ENCODE assay signal across 21 mouse cellular contexts in the genomic region with DNA sequence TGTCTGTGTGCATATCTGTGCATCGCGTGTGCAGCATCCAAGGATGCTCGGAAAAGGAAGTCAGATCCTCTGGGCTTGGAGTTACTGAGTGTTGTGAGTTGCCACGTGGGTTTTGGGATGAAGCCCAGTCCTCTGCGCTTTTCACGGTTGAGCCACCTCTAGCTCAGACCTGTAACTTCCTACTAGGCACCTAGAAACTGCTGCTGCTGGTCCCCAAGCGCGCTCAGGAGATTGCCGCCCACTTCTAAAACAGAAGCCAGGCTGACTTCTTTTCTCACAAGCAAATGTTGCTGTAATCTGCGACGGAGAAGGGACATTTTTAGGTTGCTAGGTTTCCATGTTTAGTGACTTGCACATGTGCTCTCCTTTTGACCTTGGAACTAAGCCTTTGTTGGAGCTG. TPM values are rescaled to one million over a fixed set of nuclear protein-coding genes. Genes with fewer than 3 reads are reported as not detected.
A peak's percentile ranks its signal among the peaks of the same experiment; 100 is the strongest.
DNase-seq lines count a peak whose midpoint lies in the region; ATAC-seq and TF ChIP-seq lines count a peak whose summit lies in the region.
"Had no signal": no experiment of that assay in that cellular context is flagged by ENCODE, and none has a peak within 500 bp of the region (broad histone marks: within the 10 kb centered on the region; RNA-seq: fewer than 3 reads in every experiment).

No protein-coding gene starts in this region.

- DNase-seq in frontal cortex, postnatal 25 days (ENCODE audit: low spot score in 2 of 2): no peak
- no peak for DNase-seq in ES-E14 (ENCODE audit: low read depth, low spot score)
- DNase-seq in left cerebral cortex, postnatal 25 days (ENCODE audit: low spot score in 2 of 2): peak; percentile 34 to 84
- no peak for DNase-seq in ovary, postnatal 10 days (ENCODE audit: low spot score)
- no peak for DNase-seq in T-cell, adult 2 months (ENCODE audit: low spot score)
- DNase-seq: embryo, embryonic 11 days; heart, adult 18-20 months; kidney, postnatal 10 days; lung, adult 2 months; lung, postnatal 4 days had no signal

- in situ Hi-C loops in ES-E14 (cut with MboI; ENCODE audit: low sequenced_read_pairs in 2 of 2, unreplicated experiment in 2 of 2): no loop called here

- peak; percentile 64 for ATAC-seq in frontal cortex, adult (ENCODE audit: low TSS enrichment)
- no peak for ATAC-seq in stomach, embryonic 14.5 days (ENCODE audit: insufficient number of reproducible peaks, insufficient read depth, low FRiP score, low read depth)
- ATAC-seq: activated CD4-positive, CD25-positive, alpha-beta regulatory T cell, adult 4 months; forebrain, embryonic 13.5 days; intestine, embryonic 15.5 days had no signal

- H3K27me3 ChIP-seq in stomach, embryonic 14.5 days (ENCODE audit: control insufficient read depth, insufficient read depth, low read length): no peaks in the 10 kb centered on the region
- H3K27me3 ChIP-seq: forebrain, embryonic 13.5 days; intestine, embryonic 15.5 days had no signal

- peak overlapping the region; percentile 76; the same call in 1 of the 2 replicates for H3K9ac ChIP-seq in ES-E14 (ENCODE audit: insufficient read depth, low read depth, low read length, poor library complexity, severe bottlenecking)
- H3K9ac ChIP-seq in stomach, embryonic 14.5 days (replicated peaks; ENCODE audit: low read depth, low read length): no peak overlapping the region
- H3K9ac ChIP-seq: forebrain, embryonic 13.5 days; hindbrain, embryonic 12.5 days; intestine, embryonic 15.5 days; midbrain, embryonic 12.5 days had no signal

- peak overlapping the region; percentile 20; the same call in 1 of the 2 replicates for H3K27ac ChIP-seq in ES-E14 (ENCODE audit: insufficient read depth, low read depth, low read length, poor library complexity, severe bottlenecking)
- peak overlapping the region; percentile 12; the same call in 1 of the 2 replicates for H3K27ac ChIP-seq in stomach, embryonic 14.5 days (ENCODE audit: low read length)
- H3K27ac ChIP-seq: forebrain, embryonic 13.5 days; hindbrain, embryonic 12.5 days; intestine, embryonic 15.5 days; midbrain, embryonic 12.5 days had no signal

- intact Hi-C loops in left cerebral cortex, postnatal 25 days (cut with DNase I): no loop called here

- 77% methylated on average over 11 of the region's 11 CpGs for WGBS in stomach, embryonic 14.5 days

- H3K4me1 ChIP-seq in ES-E14 (ENCODE audit: control insufficient read depth in 2 of 2, insufficient read depth in 2 of 2, low read length in 2 of 2, poor library complexity in 1 of 2): peaks cover 7 to 10% of the 10 kb centered on the region in 2 experiments
- H3K4me1 ChIP-seq in stomach, embryonic 14.5 days (ENCODE audit: control insufficient read depth, insufficient read depth, low read length): peaks cover 4% of the 10 kb centered on the region; the same call in 1 of the 2 replicates

- peaks cover 18% of the 10 kb centered on the region for H3K36me3 ChIP-seq in ES-E14 (ENCODE audit: control insufficient read depth, insufficient read depth, low read length, poor library complexity, severe bottlenecking)
- no peaks in the 10 kb centered on the region; the same call in 1 of the 2 replicates for H3K36me3 ChIP-seq in stomach, embryonic 14.5 days (ENCODE audit: control insufficient read depth, insufficient read depth, low read length)
- H3K36me3 ChIP-seq: hindbrain, embryonic 12.5 days; intestine, embryonic 15.5 days; midbrain, embryonic 12.5 days had no signal

- peak overlapping the region; percentile 62 for H3K4me2 ChIP-seq in stomach, embryonic 14.5 days (replicated peaks; ENCODE audit: low read depth, low read length)
- H3K4me2 ChIP-seq: forebrain, embryonic 13.5 days; hindbrain, embryonic 12.5 days; midbrain, embryonic 12.5 days had no signal

- H3K9me3 ChIP-seq in ES-E14 (ENCODE audit: control insufficient read depth, insufficient read depth, low read depth, low read length): no peaks in the 10 kb centered on the region
- H3K9me3 ChIP-seq in stomach, embryonic 14.5 days (ENCODE audit: control insufficient read depth, low read depth, low read length): no peaks in the 10 kb centered on the region
- H3K9me3 ChIP-seq: forebrain, embryonic 13.5 days; hindbrain, embryonic 12.5 days; intestine, embryonic 15.5 days; midbrain, embryonic 12.5 days had no signal

- H3K4me3 ChIP-seq in ES-E14 (ENCODE audit: insufficient read depth in 1 of 2, low read depth in 1 of 2, low read length in 2 of 2, poor library complexity in 1 of 2, severe bottlenecking in 1 of 2): peak overlapping the region; percentile 19 to 67; a peak in 3 of 4 replicates
- no peak overlapping the region for H3K4me3 ChIP-seq in stomach, embryonic 14.5 days (ENCODE audit: low read depth, low read length)
- H3K4me3 ChIP-seq: forebrain, embryonic 13.5 days; hindbrain, embryonic 12.5 days; intestine, embryonic 15.5 days; midbrain, embryonic 12.5 days; myocyte had no signal

TF ChIP-seq in ES-E14, 5 proteins besides CTCF, POLR2A, EP300 and RAD21:
- TF ChIP-seq HCFC1 (IDR thresholded peaks at IDR 0.05; ENCODE audit: borderline replicate concordance, insufficient read depth, low read length) (no peak), CHD2 (IDR thresholded peaks at IDR 0.05; ENCODE audit: low read depth, low read length) (no peak), ZC3H11A (IDR thresholded peaks at IDR 0.05; ENCODE audit: borderline replicate concordance, low read depth, low read length) (no peak), MAFK (IDR thresholded peaks at IDR 0.05; ENCODE audit: insufficient read depth, low read depth, low read length) (no peak), ZNF384 (IDR thresholded peaks at IDR 0.05; ENCODE audit: low read depth, low read length) (no peak)
TF ChIP-seq in ES-E14: peak in this region for 0.

RNA-seq across cellular contexts. Expression of gene Gsta4, which starts 12.5 kb away (rescaled TPM):
- total RNA-seq in ES-E14 (2012; rRNA removed): 265 and 309 TPM in 2 replicates
- total RNA-seq in left cerebral cortex, postnatal 25 days (2021): 10 to 100 TPM; 34.1 to 36.3 TPM
- 478 and 492 TPM in 2 replicates for polyA plus RNA-seq in stomach, embryonic 14.5 days (2014; fragmentation: Nextera tagmentation; extraction: Ambion mirVana)

RNA-seq across cellular contexts. Expression of gene Gsta1, which starts 35.4 kb away (rescaled TPM):
- total RNA-seq in ES-E14 (2012; rRNA removed): not detected in 2 replicates
- total RNA-seq in left cerebral cortex, postnatal 25 days (2021): not detected
- polyA plus RNA-seq in stomach, embryonic 14.5 days (2014; fragmentation: Nextera tagmentation; extraction: Ambion mirVana): 9.6 and 9.7 TPM in 2 replicates
- total RNA-seq: gastrocnemius, adult 8-10 months; layer of hippocampus, postnatal 14 days had no signal
- polyA plus RNA-seq: activated CD4-positive, CD25-positive, alpha-beta regulatory T cell, adult 4 months; forebrain, embryonic 13.5 days; heart, postnatal 0 days; hindbrain, embryonic 12.5 days; midbrain, embryonic 12.5 days had no signal

Comparison
In these comparisons a context has a peak if more than half of its experiments do, and no peak if none do; other contexts are left out.
1. DNase-seq: peak in left cerebral cortex, postnatal 25 days (2 of 2); none in frontal cortex, postnatal 25 days (0 of 2), ES-E14 (single experiment), ovary, postnatal 10 days (single experiment) and T-cell, adult 2 months (single experiment).